Mouse (Mus musculus) cortical plate, adult 2 months (tissue): ENCODE measurements around the gene D16Ertd472e. TPM values are rescaled to one million over a fixed set of nuclear protein-coding genes. Genes with fewer than 3 reads are reported as not detected.

Experiments used
- H3K27ac ChIP-seq: fragments of 200-500 bp; 2 replicates; pipeline ENCODE4 v1.5.1; 2012; ENCODE audit warnings: low read length, control low read depth, inconsistent platforms; ENCODE audit not compliant: insufficient read depth
- H3K4me1 ChIP-seq: fragments of 200-500 bp; 2 replicates; pipeline ENCODE4 v1.6.1; 2011; ENCODE audit warnings: low read length; ENCODE audit not compliant: control insufficient read depth, insufficient read depth
- H3K4me3 ChIP-seq: fragments of 200-500 bp; 2 replicates; pipeline ENCODE4 v1.5.1; 2011; ENCODE audit warnings: mild to moderate bottlenecking, low read length, control low read depth; ENCODE audit not compliant: insufficient read depth
- CTCF ChIP-seq: fragments of 200-500 bp; IDR thresholded peaks from 2 replicates; pipeline ENCODE4 v1.5.1; 2011; ENCODE audit warnings: mild to moderate bottlenecking, control low read depth, low read length; ENCODE audit not compliant: insufficient read depth; ENCODE audit errors: extremely low read depth
- POLR2A ChIP-seq: fragments of 200-500 bp; IDR thresholded peaks from 2 replicates; pipeline ENCODE4 v1.6.1; 2011; ENCODE audit warnings: mild to moderate bottlenecking, low read length, control low read depth; ENCODE audit not compliant: insufficient read depth; ENCODE audit errors: extremely low read depth
- polyA plus RNA-seq: library from polyadenylated mRNA; depleted of rRNA; stranded (reverse); fragments of >200 nt; gene quantifications from 2 replicates; pipeline ENCODE4 v1.2.3, GENCODE M21; 2012

Gene D16Ertd472e
- polyA plus RNA-seq, 1 experiment = 6.8 TPM

GRCm38 (mm10) chr16:78588821-78589220, 12.3 kb upstream of the D16Ertd472e start:
- TF ChIP-seq POLR2A = no peak
- no peak for TF ChIP-seq CTCF
- H3K4me3 ChIP-seq = no peak overlapping the region
- H3K4me1 ChIP-seq = no peaks in the 10 kb centered on the region
- H3K27ac ChIP-seq = no peak overlapping the region

- TF ChIP-seq CTCF (no peak), POLR2A (no peak)
- Histone ChIP-seq H3K27ac (no peak overlapping the region), H3K4me1 (no peaks in the 10 kb centered on the region), H3K4me3 (no peak overlapping the region)
Observed at GRCm38 (mm10) chr16:78586621-78587020, 10.1 kb upstream of the D16Ertd472e start.

- Histone ChIP-seq H3K4me3 (no peak overlapping the region), H3K27ac (no peak overlapping the region), H3K4me1 (no peaks in the 10 kb centered on the region)
- no peak for TF ChIP-seq CTCF
- TF ChIP-seq POLR2A = no peak
Observed at GRCm38 (mm10) chr16:78585664-78586397, 9.3 kb upstream of the D16Ertd472e start.

DNA sequence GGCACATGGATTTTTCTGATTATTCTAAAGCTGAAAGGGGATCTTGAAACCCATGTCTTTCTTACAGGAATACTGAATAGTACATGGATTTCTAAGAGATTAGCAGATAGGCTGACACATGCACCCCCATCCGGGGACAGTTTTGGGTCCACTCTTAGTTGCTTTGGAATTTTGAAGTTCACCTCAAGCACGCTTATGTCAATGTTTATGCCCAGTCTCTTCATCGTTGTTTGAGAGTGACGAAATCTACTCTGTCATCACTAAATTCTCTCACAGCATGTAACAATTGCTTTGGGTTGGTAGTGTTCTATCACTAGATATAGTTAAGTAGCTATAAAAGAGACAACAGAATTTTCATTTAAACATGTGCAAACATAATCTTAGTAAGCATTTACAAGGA, 8.7 kb upstream of the D16Ertd472e start:
- Histone ChIP-seq H3K4me3 (no peak overlapping the region), H3K4me1 (no peaks in the 10 kb centered on the region), H3K27ac (no peak overlapping the region)
- TF ChIP-seq CTCF (no peak), POLR2A (no peak)

- Histone ChIP-seq H3K4me1 (no peaks in the 10 kb centered on the region), H3K27ac (no peak overlapping the region), H3K4me3 (no peak overlapping the region)
- TF ChIP-seq POLR2A = no peak
- no peak for TF ChIP-seq CTCF
Observed at GRCm38 (mm10) chr16:78583968-78584367, 7.5 kb upstream of the D16Ertd472e start.

- TF ChIP-seq POLR2A = no peak
- TF ChIP-seq CTCF = no peak
- Histone ChIP-seq H3K4me1 (peaks cover 1% of the 10 kb centered on the region; the same call in 1 of the 2 replicates), H3K27ac (no peak overlapping the region), H3K4me3 (no peak overlapping the region)
Observed at GRCm38 (mm10) chr16:78580387-78580786, 3.9 kb upstream of the D16Ertd472e start.

DNA sequence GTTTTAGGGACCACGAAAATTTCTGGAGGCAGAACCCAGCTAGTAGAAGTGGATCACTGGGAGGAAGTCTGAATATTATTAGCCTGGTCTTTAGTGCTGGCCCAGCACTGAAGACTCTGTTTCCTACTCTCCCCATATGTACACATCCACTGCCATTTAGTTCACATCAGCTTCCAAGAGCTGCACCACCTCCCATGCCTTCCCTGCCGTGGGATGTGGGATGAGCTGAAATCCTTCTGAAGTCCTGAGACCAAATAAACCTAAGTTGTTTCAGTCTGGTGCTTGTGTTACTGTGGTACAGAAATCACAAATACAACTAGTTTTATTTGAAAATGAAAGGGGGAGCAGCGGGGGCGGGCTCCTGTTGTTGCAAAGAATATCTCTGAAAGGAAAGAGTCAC, 2.9 kb upstream of the D16Ertd472e start:
- Histone ChIP-seq H3K4me3 (no peak overlapping the region), H3K27ac (no peak overlapping the region), H3K4me1 (peaks cover 1% of the 10 kb centered on the region; the same call in 1 of the 2 replicates)
- TF ChIP-seq POLR2A = no peak
- no peak for TF ChIP-seq CTCF

GRCm38 (mm10) chr16:78577085-78577671, 670 bp upstream of the D16Ertd472e start:
- Histone ChIP-seq H3K27ac (no peak overlapping the region), H3K4me1 (peaks cover 1% of the 10 kb centered on the region; the same call in 1 of the 2 replicates), H3K4me3 (peak overlapping the region; percentile 60)
- TF ChIP-seq POLR2A = no peak
- TF ChIP-seq CTCF = no peak

- no peak for TF ChIP-seq CTCF
- no peak for TF ChIP-seq POLR2A
- Histone ChIP-seq H3K27ac (no peak overlapping the region), H3K4me3 (peak overlapping the region; percentile 60)
Observed at GRCm38 (mm10) chr16:78575852-78576477, 543 bp downstream of the D16Ertd472e start.

GRCm38 (mm10) chr16:78575190-78575851, 1.2 kb downstream of the D16Ertd472e start:
- H3K4me1 ChIP-seq = peaks cover 1% of the 10 kb centered on the region; the same call in 1 of the 2 replicates
- no peak for TF ChIP-seq POLR2A
- no peak for TF ChIP-seq CTCF
- peak overlapping the region; percentile 60 for H3K4me3 ChIP-seq
- H3K27ac ChIP-seq = no peak overlapping the region

More at GRCm38 (mm10) chr16:78575852-78576477, 543 bp downstream of the D16Ertd472e start:
- H3K4me1 ChIP-seq = peaks cover 1% of the 10 kb centered on the region; the same call in 1 of the 2 replicates
